Mouse (Mus musculus): ENCODE measurements around the gene Tfe3. TPM values are rescaled to one million over a fixed set of nuclear protein-coding genes. Genes with fewer than 3 reads are reported as not detected.
"Not testable (repeated sequence)": the region's sequence is repeated elsewhere in the genome, so short reads cannot be mapped to it uniquely, and the experiment has no call there.

The Tfe3 gene
- 10 to 100 TPM; 28.8 to 38.6 TPM for total RNA-seq (2021)
- long read RNA-seq, partial matches to known transcripts: 9 of 20 reads
- long read RNA-seq, other reads (novel, unspliced or antisense): 7 of 20 reads

GRCm38 (mm10) chrX:7762137-7762920 is at the start of gene Tfe3:
TSS of gene Tfe3 (plus strand) at chrX:7762560.
- peak; percentile 80 to 84 for DNase-seq (ENCODE audit: low spot score in 2 of 2)

- DNase-seq (ENCODE audit: low spot score in 2 of 2): not testable (repeated sequence)
Measured at GRCm38 (mm10) chrX:7713764-7714134, 48.6 kb upstream of the Tfe3 start.

- peak; percentile 89 to 91 for DNase-seq (ENCODE audit: low spot score in 2 of 2)
Measured at GRCm38 (mm10) chrX:7714135-7714899, 48.0 kb upstream of the Tfe3 start, which contains the start of gene Wdr45. TSS of gene Wdr45 (plus strand) at chrX:7714333.

- not testable (repeated sequence) for DNase-seq (ENCODE audit: low spot score in 2 of 2)
Measured at GRCm38 (mm10) chrX:7716058-7716457, 46.3 kb upstream of the Tfe3 start.

GRCm38 (mm10) chrX:7721514-7722281 is 40.7 kb upstream of the Tfe3 start, which contains the start of gene Gm45208:
TSS of gene Gm45208 (plus strand) at chrX:7722245.
- DNase-seq (ENCODE audit: low spot score in 2 of 2): peak; percentile 56 to 58

- no peak for DNase-seq (ENCODE audit: low spot score in 2 of 2)
Measured at GRCm38 (mm10) chrX:7722282-7722611, 40.1 kb upstream of the Tfe3 start.

- no peak for DNase-seq (ENCODE audit: low spot score in 2 of 2)
Measured at GRCm38 (mm10) chrX:7722691-7723090, 39.7 kb upstream of the Tfe3 start.

- no peak for DNase-seq (ENCODE audit: low spot score in 2 of 2)
Measured at GRCm38 (mm10) chrX:7724135-7724534, 38.2 kb upstream of the Tfe3 start.

GRCm38 (mm10) chrX:7725841-7726240 is 36.5 kb upstream of the Tfe3 start:
- DNase-seq (ENCODE audit: low spot score in 2 of 2): no peak

GRCm38 (mm10) chrX:7727176-7727575 is 35.2 kb upstream of the Tfe3 start:
- DNase-seq (ENCODE audit: low spot score in 2 of 2): no peak

- peak; percentile 68 to 77 for DNase-seq (ENCODE audit: low spot score in 2 of 2)
Measured at GRCm38 (mm10) chrX:7728215-7728921, 34.0 kb upstream of the Tfe3 start, which contains the start of gene Praf2. TSS of gene Praf2 (plus strand) at chrX:7728439.

GRCm38 (mm10) chrX:7728922-7729265 is 33.5 kb upstream of the Tfe3 start:
- DNase-seq (ENCODE audit: low spot score in 2 of 2): no peak

GRCm38 (mm10) chrX:7733571-7734156 is 28.7 kb upstream of the Tfe3 start:
- DNase-seq (ENCODE audit: low spot score in 2 of 2): peak; percentile 71 to 77

GRCm38 (mm10) chrX:7739336-7740081 is 22.9 kb upstream of the Tfe3 start:
- DNase-seq (ENCODE audit: low spot score in 2 of 2): no peak

GRCm38 (mm10) chrX:7740082-7740819 is 22.1 kb upstream of the Tfe3 start:
- no peak for DNase-seq (ENCODE audit: low spot score in 2 of 2)

GRCm38 (mm10) chrX:7741103-7741502 is 21.3 kb upstream of the Tfe3 start:
- DNase-seq (ENCODE audit: low spot score in 2 of 2): no peak

- no peak for DNase-seq (ENCODE audit: low spot score in 2 of 2)
Measured at GRCm38 (mm10) chrX:7743470-7743869, 18.9 kb upstream of the Tfe3 start.

GRCm38 (mm10) chrX:7744940-7745339 is 17.4 kb upstream of the Tfe3 start:
- DNase-seq (ENCODE audit: low spot score in 2 of 2): no peak

GRCm38 (mm10) chrX:7745429-7745828 is 16.9 kb upstream of the Tfe3 start:
- no peak for DNase-seq (ENCODE audit: low spot score in 2 of 2)
